Mouse (Mus musculus) olfactory bulb, adult 2 months (tissue): Measurements from ENCODE around the gene Map4k3.

Experiments
- CTCF ChIP-seq: fragments of 200-500 bp; IDR thresholded peaks from 2 replicates; pipeline ENCODE4 v1.5.1; 2012; ENCODE audit warnings: low read depth, mild to moderate bottlenecking, low read length, moderate library complexity; ENCODE audit not compliant: insufficient read depth
- POLR2A ChIP-seq: fragments of 200-500 bp; IDR thresholded peaks from 2 replicates; pipeline ENCODE4 v1.6.1; 2012; ENCODE audit warnings: mild to moderate bottlenecking, low read depth, low read length, moderate library complexity; ENCODE audit not compliant: insufficient read depth

DNA sequence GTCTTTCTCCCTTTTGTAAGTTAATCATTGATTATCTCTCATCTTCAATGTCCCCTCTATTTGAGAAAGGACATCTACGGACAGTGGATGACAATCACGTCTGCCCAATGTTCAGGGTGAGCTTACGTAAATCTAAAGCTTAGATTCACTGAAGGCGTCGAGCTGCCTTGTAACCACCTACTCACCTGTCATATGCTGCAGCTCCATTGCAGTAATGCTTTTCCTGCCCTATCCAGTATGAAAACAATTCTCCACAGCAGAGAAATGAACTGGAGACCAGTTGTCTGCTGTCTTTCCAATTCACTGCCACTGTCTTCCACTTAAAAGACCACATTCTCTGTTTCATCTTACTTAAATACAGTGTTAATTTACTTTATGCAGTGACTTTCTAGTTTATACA, 68.5 kb downstream of the Map4k3 start:
- TF ChIP-seq CTCF = no peak
- no peak for TF ChIP-seq POLR2A
